Mouse (Mus musculus) cerebellum, adult 9-10 months (tissue): ENCODE results near the gene Gm32687.
"Not testable (repeated sequence)": the region's sequence is repeated elsewhere in the genome, so short reads cannot be mapped to it uniquely, and the experiment has no call there.

Source experiments
- DNase-seq: peaks from one replicate; pipeline ENCODE4 v3.0.0; 2022

The Gm32687 gene

DNA sequence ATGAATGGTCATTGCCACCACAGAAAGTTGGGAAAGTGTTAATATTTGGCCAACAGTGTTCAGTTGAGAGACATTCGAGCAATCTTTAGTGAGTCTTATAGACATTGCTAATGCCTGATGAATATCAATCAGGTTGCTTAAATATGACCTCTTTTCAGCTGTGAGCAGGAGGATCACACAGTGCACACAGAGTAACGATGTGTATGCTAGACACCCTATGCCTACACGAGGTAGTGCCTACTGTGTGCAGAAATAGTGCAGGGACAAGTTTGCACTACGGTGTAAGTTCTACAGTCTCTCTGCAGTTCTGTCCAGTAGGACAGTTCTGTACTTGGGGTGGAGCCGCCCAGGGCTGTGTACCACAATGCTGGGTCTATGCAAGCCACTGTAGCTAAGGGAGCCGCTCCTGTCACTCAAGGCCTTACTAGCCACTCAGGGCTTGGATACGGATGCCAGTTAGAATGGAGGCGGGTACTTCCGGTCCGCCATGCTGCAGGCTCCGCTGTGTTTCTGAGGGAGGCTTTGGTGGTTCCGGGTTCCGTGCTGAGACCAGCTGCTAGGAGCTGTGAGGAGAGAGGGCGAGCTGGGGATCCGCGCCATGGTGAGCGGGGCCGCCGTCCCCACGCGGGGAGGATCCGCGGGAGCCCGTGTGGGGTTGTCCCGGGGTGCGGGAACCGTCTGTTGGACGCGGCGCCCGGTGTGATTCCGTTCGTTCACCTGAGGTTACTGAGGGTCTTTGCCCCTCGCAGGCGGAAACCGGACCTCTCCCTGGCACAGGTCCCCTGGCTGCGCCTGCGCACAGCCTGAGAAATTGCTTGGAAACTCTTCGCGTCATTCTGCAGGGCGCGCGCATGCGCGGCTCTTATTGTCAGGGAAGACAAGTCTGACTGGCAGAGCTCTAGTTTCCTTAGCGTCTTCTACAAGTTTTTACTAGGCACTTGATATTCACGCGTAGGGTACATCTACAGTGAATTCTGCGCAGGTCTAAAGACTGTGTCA, at the start of gene Gm32687:
Gene Gm32687, plus strand, starts transcription at position 526 of the 999 bp plus-strand sequence.
- peak; percentile 11 for DNase-seq

DNA sequence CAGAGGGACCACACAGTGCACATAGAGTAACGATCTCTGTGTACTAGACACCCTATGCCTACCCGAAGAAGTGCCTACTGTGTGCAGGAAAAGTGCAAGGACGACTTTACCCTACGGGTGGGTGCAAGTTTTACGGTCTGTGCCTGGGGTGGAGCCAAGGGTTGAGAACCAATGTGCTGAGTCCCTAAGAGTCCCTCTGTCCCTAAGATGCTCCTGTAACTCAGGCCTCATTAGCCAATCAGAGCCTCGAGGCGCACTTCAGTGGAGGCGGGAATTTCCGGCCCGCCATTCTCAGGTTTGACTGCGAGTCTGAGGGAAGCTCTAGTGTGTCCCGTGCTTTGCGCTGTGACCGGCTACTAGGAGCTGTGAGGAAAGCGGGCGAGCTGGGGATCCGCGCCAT, 17.5 kb upstream of the Gm32687 start:
- not testable (repeated sequence) for DNase-seq

DNA sequence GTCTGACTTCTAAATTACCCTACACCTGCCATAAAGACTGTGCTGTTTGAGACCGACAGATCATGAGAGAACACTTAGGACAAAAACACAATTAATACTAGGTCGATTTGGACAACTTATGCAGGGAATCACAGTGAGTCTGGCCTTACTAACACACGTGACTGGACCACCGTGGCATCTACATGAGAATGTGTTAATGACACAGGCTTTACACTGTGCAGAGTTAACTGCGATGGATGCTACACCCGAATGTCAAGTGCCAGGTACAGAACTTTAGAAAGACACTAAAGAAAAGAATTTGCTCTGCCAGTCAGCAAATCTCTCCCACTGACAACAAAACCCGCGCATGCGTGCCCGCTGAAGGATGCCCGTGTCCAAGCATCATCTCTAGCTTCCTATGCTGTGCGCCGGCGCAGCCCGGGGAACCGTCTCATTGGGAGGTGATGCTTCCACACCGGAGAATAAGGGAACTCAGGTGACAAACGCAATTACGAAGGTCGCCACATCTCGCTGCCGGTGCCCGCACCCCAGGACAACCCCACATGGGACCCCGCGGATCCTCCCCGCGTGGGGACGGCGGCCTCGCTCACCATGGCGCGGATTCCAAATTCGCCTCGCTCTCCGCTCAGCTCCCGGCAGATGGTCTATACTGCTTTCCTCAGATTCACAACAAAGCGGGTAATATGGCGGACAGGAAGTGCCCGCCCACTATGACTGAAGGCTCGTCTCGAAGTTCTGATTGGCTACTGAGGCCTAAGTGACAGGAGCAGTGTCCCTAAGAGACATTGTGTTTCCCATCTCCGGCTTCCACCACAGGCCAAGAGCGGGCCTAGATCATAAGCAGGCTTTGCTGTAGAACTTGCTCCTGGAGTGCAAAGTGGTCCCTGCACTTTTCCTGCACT, 66.4 kb downstream of the Gm32687 start, which contains the start of gene Zfp781:
Gene Zfp781, minus strand, starts transcription at position 639 of the 902 bp plus-strand sequence.
- DNase-seq = not testable (repeated sequence)
